Mouse (Mus musculus) ES-Bruce4 (cell line): Measurements from ENCODE around the gene Eva1c. TPM values are rescaled to one million over a fixed set of nuclear protein-coding genes. Genes with fewer than 3 reads are reported as not detected.

ENCODE experiments used
- H3K27ac ChIP-seq: 2 replicates; pipeline ENCODE4 v1.5.1; 2012; ENCODE audit warnings: low read length, inconsistent platforms; ENCODE audit not compliant: insufficient read depth
- H3K27me3 ChIP-seq: 2 replicates; pipeline ENCODE4 v1.6.1; 2012; ENCODE audit warnings: mild to moderate bottlenecking, low read length, inconsistent platforms; ENCODE audit not compliant: control insufficient read depth, poor library complexity, insufficient read depth, severe bottlenecking
- H3K36me3 ChIP-seq: 2 replicates; pipeline ENCODE4 v1.6.1; 2012; ENCODE audit warnings: inconsistent platforms, mild to moderate bottlenecking, low read length, moderate library complexity; ENCODE audit not compliant: control insufficient read depth, poor library complexity, insufficient read depth, severe bottlenecking
- H3K4me1 ChIP-seq: one replicate; pipeline ENCODE4 v1.8.1; 2011; ENCODE audit warnings: low read length; ENCODE audit not compliant: control insufficient read depth, insufficient read depth
- H3K4me3 ChIP-seq: 2 replicates; pipeline ENCODE4 v1.5.1; 2011; ENCODE audit warnings: low read depth, mild to moderate bottlenecking, low read length
- H3K9ac ChIP-seq: 2 replicates; pipeline ENCODE4 v1.6.1; 2012; ENCODE audit warnings: low read depth, mild to moderate bottlenecking, inconsistent platforms; ENCODE audit not compliant: poor library complexity, severe bottlenecking
- H3K9me3 ChIP-seq: replicated peaks from 2 replicates; pipeline ENCODE4 v1.6.1; 2012; ENCODE audit warnings: mild to moderate bottlenecking, low read length, inconsistent platforms; ENCODE audit not compliant: control insufficient read depth, poor library complexity, insufficient read depth, severe bottlenecking
- CTCF ChIP-seq: IDR thresholded peaks from one replicate; pipeline ENCODE4 v1.8.1; 2011; ENCODE audit warnings: low read depth, low read length
- EP300 ChIP-seq: IDR thresholded peaks from 2 replicates; pipeline ENCODE4 v1.6.1; 2011; ENCODE audit warnings: low read depth, low read length; ENCODE audit not compliant: insufficient read depth
- POLR2A ChIP-seq: IDR thresholded peaks from one replicate; pipeline ENCODE4 v1.8.1; 2011; ENCODE audit warnings: low read length; ENCODE audit not compliant: insufficient read depth
- polyA plus RNA-seq: library from polyadenylated mRNA; stranded (reverse); fragments of >200 nt; gene quantifications from 2 replicates; pipeline ENCODE4 v1.2.4, GENCODE M21; 2011; ENCODE audit warnings: low read depth; ENCODE audit not compliant: missing spikeins, insufficient read depth, insufficient read length

The Eva1c gene
- polyA plus RNA-seq, 1 experiment = 4.9 TPM

DNA sequence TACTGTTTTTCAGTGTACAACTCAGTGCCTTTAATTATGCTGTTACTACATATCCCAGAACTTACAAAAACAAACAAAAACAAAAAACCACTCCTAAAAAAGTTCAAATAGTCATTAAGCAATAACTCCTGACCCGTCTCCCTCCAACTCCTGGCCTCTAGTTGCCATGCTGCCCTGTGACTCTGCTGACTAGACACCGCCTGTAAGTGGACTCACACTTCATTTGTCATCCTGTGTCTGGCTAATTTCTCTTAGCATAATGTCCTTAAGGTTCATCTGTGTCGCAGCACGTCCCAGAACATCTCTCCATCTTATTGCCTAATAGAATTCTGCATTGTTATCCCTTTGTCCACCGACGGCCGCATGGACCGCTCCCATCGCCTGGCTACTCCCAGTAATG lies 979 bp downstream of the Eva1c start:
- no peak overlapping the region for H3K9ac ChIP-seq
- H3K4me3 ChIP-seq = no peak overlapping the region
- H3K4me1 ChIP-seq = peaks cover 4% of the 10 kb centered on the region
- no peak overlapping the region for H3K27ac ChIP-seq
- H3K36me3 ChIP-seq = no peaks in the 10 kb centered on the region
- TF ChIP-seq EP300 = no peak
- no peak for TF ChIP-seq CTCF
- TF ChIP-seq POLR2A = no peak
- H3K27me3 ChIP-seq = 0 out of 2 replicates have a peak, but pooled peaks cover 1% of the 10 kb centered on the region
- no peaks in the 10 kb centered on the region for H3K9me3 ChIP-seq

DNA sequence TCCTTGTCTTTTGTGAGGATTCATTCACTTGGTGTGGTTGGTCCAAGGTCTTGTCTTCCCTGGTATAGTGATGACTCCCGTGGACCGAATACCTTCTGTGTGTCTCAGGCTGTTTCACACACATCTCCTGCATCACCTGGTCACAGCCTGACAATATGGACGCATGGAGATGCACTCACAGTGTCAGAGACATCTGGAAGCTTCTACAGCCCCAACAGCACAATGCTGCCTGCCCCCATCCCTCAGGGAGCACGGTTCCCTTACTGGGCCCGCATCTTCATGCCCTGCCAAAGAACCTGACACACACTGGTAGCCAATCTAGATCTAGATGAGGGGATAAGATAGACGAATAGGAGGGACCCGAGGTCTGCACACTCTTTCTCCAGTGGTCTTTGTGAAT lies 2.6 kb downstream of the Eva1c start:
- peaks cover 1% of the 10 kb centered on the region for H3K4me1 ChIP-seq
- H3K4me3 ChIP-seq = no peak overlapping the region
- H3K9me3 ChIP-seq = no peaks in the 10 kb centered on the region
- no peaks in the 10 kb centered on the region for H3K36me3 ChIP-seq
- 0 out of 2 replicates have a peak, but pooled peaks cover 1% of the 10 kb centered on the region for H3K27me3 ChIP-seq
- no peak overlapping the region for H3K9ac ChIP-seq
- H3K27ac ChIP-seq = no peak overlapping the region
- TF ChIP-seq EP300 = no peak
- no peak for TF ChIP-seq CTCF
- no peak for TF ChIP-seq POLR2A

DNA sequence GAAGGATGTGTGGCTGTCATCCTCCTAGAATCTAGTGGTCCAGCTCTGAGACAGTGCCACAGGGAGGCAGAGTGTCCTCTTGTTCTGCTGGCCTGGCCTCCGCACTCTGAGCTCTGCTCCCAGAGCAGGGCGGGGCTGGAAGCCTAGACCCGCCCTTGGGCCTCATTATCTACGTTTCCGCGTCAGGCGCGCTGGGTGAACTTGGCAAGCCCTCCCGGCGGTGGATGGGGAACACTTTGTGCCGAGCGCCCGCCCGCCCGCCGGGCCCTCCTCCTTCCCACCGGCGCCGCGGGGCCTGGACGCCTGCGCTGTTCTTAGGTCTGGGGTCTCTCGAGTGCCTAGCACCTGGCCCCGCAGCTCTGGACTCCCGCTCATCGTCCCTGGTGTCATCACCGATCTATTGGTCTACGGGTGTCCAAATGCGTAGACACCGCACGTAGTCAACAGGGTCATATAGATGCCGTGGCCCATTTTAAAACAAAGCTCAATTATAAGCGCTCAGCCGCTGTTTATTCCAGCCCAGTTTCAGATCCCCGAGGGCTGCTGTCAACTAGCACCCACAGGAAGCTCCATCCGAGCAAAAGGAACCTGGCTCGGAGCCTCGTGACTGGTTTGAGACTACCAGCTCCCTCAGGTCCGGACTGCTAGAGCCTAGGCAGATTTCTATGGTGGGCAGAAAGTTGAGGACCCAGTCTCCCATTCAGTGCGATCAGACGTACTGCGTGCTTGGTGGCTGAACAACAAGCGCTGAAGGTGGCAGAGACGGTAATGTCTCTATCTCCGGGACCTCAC lies 3.6 kb downstream of the Eva1c start:
- Histone ChIP-seq H3K27ac (no peak overlapping the region), H3K36me3 (no peaks in the 10 kb centered on the region), H3K9me3 (no peaks in the 10 kb centered on the region), H3K9ac (peak overlapping the region; percentile 44), H3K27me3 (0 out of 2 replicates have a peak, but pooled peaks cover 1% of the 10 kb centered on the region), H3K4me1 (peaks cover 1% of the 10 kb centered on the region), H3K4me3 (peak overlapping the region; percentile 52)
- TF ChIP-seq CTCF (peak; percentile 51), EP300 (no peak)

DNA sequence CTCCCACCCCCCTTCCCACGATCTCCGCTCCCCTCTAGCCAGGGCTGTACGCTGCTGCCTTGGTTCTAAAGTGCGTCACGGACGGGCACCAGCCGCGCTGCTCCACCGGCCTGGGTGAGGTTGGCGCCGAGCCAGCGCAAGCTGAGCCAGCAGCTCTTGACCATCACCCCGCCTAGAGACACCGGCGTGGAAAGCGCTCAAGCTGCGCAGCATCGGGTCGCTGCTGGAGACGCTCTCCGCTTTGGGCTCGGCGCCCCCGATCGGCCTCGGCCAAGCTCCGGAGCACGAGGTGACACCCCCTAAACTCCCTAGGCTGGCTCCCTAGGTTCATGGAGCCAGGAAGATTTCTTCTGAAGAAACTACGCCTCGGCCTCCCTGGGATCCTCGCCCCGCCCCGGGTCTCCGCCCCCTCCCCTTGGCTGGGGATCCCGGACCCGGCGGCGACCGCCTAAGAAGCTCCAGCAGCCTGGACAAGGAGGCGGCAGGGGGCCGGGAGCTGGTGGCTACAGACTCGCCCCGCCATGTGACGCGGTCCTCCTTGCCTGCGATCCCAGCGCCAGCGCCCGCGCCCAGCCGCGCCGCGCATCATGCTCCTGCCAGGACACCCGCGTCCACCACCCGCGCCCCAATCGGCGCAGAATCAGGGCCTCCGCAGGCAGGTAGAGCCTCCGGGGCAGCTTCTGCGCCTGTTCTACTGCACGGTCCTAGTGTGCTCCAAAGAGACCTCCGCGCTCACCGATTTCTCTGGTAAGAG lies 4.3 kb downstream of the Eva1c start:
- no peak overlapping the region for H3K27ac ChIP-seq
- H3K4me3 ChIP-seq = peak overlapping the region; percentile 52
- 0 out of 2 replicates have a peak, but pooled peaks cover 1% of the 10 kb centered on the region for H3K27me3 ChIP-seq
- no peak for TF ChIP-seq POLR2A
- TF ChIP-seq CTCF = no peak
- TF ChIP-seq EP300 = no peak
- peaks cover 1% of the 10 kb centered on the region for H3K4me1 ChIP-seq
- no peaks in the 10 kb centered on the region for H3K9me3 ChIP-seq
- H3K9ac ChIP-seq = peak overlapping the region; percentile 44
- H3K36me3 ChIP-seq = no peaks in the 10 kb centered on the region

DNA sequence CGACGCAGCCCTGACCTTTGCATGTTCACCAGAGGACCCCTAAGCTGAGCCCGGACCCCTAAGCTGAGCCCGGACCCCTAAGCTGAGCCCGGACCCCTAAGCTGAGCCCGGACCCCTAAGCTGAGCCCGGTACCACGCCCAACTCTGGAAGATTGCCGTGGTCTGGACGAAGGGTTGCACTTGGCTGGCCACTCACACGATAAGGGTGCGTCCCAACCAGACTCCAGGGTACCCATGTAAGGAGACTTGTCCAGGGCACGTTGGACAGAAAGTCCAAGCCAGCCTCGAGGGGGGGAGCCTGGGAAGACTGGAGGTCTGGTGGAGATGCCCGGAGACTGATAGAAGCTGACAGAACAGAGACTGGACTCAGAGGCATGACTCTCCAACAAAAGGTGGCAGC lies 5.2 kb downstream of the Eva1c start:
- TF ChIP-seq POLR2A = no peak
- Histone ChIP-seq H3K36me3 (no peaks in the 10 kb centered on the region), H3K9me3 (no peaks in the 10 kb centered on the region), H3K27ac (no peak overlapping the region), H3K4me1 (peaks cover 1% of the 10 kb centered on the region), H3K27me3 (0 out of 2 replicates have a peak, but pooled peaks cover 1% of the 10 kb centered on the region), H3K9ac (peak overlapping the region; percentile 44), H3K4me3 (peak overlapping the region; percentile 52)

DNA sequence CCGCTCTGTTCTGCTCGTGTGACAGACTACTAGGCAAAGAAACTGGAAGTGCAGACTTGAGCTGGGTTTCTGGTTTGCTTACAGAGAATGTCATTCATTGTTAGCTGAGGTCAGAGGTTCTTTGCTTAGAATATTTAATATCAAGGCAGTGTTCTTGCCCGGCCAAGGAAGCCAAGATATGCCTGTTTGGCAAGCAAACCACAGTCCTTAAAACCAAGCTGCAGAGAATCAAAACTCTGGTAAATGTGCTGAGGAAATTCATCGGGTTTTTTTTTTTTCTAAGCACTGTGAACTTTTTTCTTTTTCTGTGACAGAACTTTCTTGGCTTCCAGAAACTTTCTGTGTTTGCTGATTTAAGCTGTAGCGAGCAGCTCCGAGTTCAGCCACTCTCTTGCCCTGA lies 6.0 kb downstream of the Eva1c start:
- Histone ChIP-seq H3K36me3 (no peaks in the 10 kb centered on the region), H3K4me3 (no peak overlapping the region), H3K9ac (no peak overlapping the region), H3K4me1 (peaks cover 1% of the 10 kb centered on the region), H3K27ac (no peak overlapping the region), H3K27me3 (0 out of 2 replicates have a peak, but pooled peaks cover 1% of the 10 kb centered on the region), H3K9me3 (no peaks in the 10 kb centered on the region)
- TF ChIP-seq POLR2A = no peak
- no peak for TF ChIP-seq CTCF
- no peak for TF ChIP-seq EP300
